Mouse (Mus musculus) lung, postnatal 10 days (tissue): ENCODE data around the gene Sectm1b.
"Not testable (repeated sequence)": the region's sequence is repeated elsewhere in the genome, so short reads cannot be mapped to it uniquely, and the experiment has no call there.

Experiments used
- DNase-seq: peaks from one replicate; pipeline ENCODE4 v3.0.0; 2021

Sectm1b gene

GRCm38 (mm10) chr11:121067895-121068294 lies 4.5 kb upstream of the Sectm1b start:
- DNase-seq: no peak

- DNase-seq: no peak
These were observed 828 bp upstream of the Sectm1b start for GRCm38 (mm10) chr11:121064197-121064596.

GRCm38 (mm10) chr11:121061615-121062014 lies 1.8 kb downstream of the Sectm1b start:
- no peak for DNase-seq

GRCm38 (mm10) chr11:121060401-121061067 lies 2.8 kb downstream of the Sectm1b start:
- not testable (repeated sequence) for DNase-seq

- no peak for DNase-seq
These were observed 3.9 kb downstream of the Sectm1b start for GRCm38 (mm10) chr11:121059471-121059870.

GRCm38 (mm10) chr11:121058956-121059355 lies 4.4 kb downstream of the Sectm1b start:
- no peak for DNase-seq

- no peak for DNase-seq
These were observed 5.2 kb downstream of the Sectm1b start for GRCm38 (mm10) chr11:121058122-121058521.

GRCm38 (mm10) chr11:121056536-121057236 lies 6.7 kb downstream of the Sectm1b start:
- DNase-seq: peak; percentile 46

GRCm38 (mm10) chr11:121053536-121053935 lies 9.8 kb downstream of the Sectm1b start:
- peak; percentile 92 for DNase-seq

- no peak for DNase-seq
These were observed 11.0 kb downstream of the Sectm1b start for GRCm38 (mm10) chr11:121052387-121052786.

GRCm38 (mm10) chr11:121051793-121052192 lies 11.6 kb downstream of the Sectm1b start:
- DNase-seq: peak; percentile 33

- no peak for DNase-seq
These were observed 13.5 kb downstream of the Sectm1b start for GRCm38 (mm10) chr11:121049840-121050239.

GRCm38 (mm10) chr11:121047826-121048399 lies 15.5 kb downstream of the Sectm1b start:
- DNase-seq: peak; percentile 58

- DNase-seq: no peak
These were observed 18.1 kb downstream of the Sectm1b start for GRCm38 (mm10) chr11:121045286-121045685.

- DNase-seq: not testable (repeated sequence)
These were observed 20.3 kb downstream of the Sectm1b start for GRCm38 (mm10) chr11:121043025-121043424.

GRCm38 (mm10) chr11:121042480-121042879 lies 20.9 kb downstream of the Sectm1b start:
- DNase-seq: no peak

GRCm38 (mm10) chr11:121041636-121042035 lies 21.7 kb downstream of the Sectm1b start:
- DNase-seq: no peak

- DNase-seq: peak; percentile 94
These were observed 22.2 kb downstream of the Sectm1b start for GRCm38 (mm10) chr11:121041212-121041611.

GRCm38 (mm10) chr11:121039302-121039701 lies 24.1 kb downstream of the Sectm1b start, which contains the start of gene Cd7:
TSS of gene Cd7 (minus strand) at chr11:121039418.
- no peak for DNase-seq

GRCm38 (mm10) chr11:121038366-121039240 lies 24.8 kb downstream of the Sectm1b start:
- DNase-seq: no peak

GRCm38 (mm10) chr11:121033118-121033517 lies 30.3 kb downstream of the Sectm1b start:
- no peak for DNase-seq

- DNase-seq: no peak
These were observed 36.1 kb downstream of the Sectm1b start for GRCm38 (mm10) chr11:121027259-121027658.

- no peak for DNase-seq
These were observed 39.2 kb downstream of the Sectm1b start for GRCm38 (mm10) chr11:121024163-121024562.
